Mouse (Mus musculus) heart, postnatal 36 days (tissue): ENCODE measurements around the gene Slc2a4. TPM values are rescaled to one million over a fixed set of nuclear protein-coding genes. Genes with fewer than 3 reads are reported as not detected.

ENCODE experiments used
- DNase-seq, 2 experiments: peaks; one replicate each; pipeline ENCODE4 v3.0.0; 2021 to 2022
- intact Hi-C: fragments of 180-260 bp; cut with DNase I; formaldehyde crosslinking; loops from one replicate; pipeline ENCODE4 v1.15.1; 2025
- microRNA-seq, 2 experiments: library from miRNA; unstranded; fragments of <30 nt; microRNA quantifications; one replicate each; pipeline ENCODE4 v1.2.0; 2021; ENCODE audit warnings: borderline number of aligned reads in 2 of 2
- total RNA-seq, 2 experiments: library from RNA; stranded (reverse); gene quantifications; 2 replicates each; pipeline ENCODE4 v1.2.3; 2021

The Slc2a4 gene
- total RNA-seq, 2 experiments from 2014 or later: 385 to 406 TPM

- intact Hi-C loops: no loop called here
Observed at GRCm38 (mm10) chr11:69910781-69911560, 37.0 kb downstream of the Slc2a4 start.

DNA sequence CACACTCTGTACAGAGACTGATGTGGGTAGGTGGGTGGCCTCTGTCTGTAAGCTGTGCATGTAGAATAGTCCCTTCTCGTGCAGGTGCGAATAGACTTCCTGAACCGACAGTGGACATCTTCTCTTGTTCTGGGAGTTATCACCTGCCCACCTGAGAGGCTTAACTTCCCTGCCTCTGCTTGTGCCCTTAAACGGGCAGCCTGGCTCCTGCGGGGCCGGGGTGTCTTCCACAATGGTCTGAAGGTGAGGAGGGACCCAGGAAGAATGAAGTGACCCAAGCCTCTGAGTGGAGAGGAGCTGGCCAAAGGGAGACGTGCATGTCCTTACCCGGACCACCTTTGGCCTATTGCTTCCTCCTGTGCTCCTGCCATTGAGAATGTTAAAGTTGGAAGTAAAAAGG, 37.8 kb downstream of the Slc2a4 start:
- DNase-seq: no peak
- intact Hi-C loops: no loop called here

More at GRCm38 (mm10) chr11:69910781-69911560, 37.0 kb downstream of the Slc2a4 start:
- no peak for DNase-seq

DNA sequence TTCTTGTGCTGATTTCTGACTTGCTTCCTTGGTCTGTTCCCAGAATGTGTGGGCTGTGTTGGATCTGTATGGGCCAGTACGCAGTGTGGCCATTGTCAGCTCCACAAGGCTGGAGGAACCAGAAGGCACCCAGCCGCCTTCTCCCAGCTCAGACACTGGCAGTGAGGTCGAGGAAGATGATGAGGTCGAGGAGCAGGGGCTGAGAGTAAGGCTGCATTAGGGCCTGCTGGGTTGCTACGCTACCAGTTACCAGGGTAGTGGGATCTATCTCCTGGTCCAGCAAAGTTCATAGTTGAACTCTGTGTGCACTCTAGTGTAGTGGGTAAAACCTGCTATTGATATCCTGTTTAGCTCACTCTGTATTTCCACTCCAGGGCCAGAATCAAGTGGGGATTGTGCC, 38.8 kb downstream of the Slc2a4 start:
- intact Hi-C loops: no loop called here
- DNase-seq: no peak

DNA sequence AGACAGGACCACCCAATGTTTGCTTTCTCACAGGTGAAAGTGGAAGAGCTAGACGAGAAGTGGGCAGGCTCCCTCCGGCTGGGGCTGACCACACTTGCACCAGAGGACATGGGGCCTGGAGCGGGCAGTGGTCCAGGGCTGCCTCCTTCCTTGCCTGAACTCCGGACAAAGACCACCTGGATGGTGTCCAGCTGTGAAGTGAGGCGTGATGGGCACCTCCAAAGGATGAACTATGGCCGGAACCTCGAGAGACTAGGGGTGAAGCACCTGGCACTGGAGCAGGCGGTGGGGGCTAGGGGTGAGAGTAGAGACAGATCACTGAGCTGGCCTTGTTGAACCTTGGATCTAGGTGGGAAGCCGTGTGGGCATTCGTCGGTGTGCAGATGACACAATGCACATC, 39.3 kb downstream of the Slc2a4 start:
- intact Hi-C loops: no loop called here
- DNase-seq: no peak

DNA sequence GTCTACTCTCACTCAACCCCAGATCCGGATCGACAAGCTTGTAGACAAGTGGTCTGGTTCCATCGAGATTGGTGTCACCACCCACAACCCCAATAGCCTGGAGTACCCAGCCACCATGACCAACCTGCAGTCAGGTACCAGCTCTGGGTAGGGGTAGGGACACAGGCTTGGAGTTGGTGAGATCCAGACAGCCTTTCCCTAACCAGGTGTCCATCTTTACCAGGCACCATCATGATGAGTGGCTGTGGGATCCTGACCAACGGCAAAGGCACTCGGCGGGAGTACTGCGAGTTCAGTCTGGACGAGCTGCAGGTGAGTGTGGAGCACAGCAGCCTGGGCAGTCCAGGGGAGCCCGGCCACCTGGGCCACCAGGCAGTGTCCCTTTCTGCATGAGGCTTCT, 43.7 kb downstream of the Slc2a4 start:
- no peak for DNase-seq
- intact Hi-C loops: no loop called here

GRCm38 (mm10) chr11:69902972-69903371, 45.0 kb downstream of the Slc2a4 start:
- no peak for DNase-seq
- intact Hi-C loops: loop anchor here (2.0 kb wide), 1 partner anchor 16 kb away; no protein-coding TSS in a partner anchor

- intact Hi-C loops: loop anchor here (2.0 kb wide), 1 partner anchor 17 kb away; no protein-coding TSS in a partner anchor
- DNase-seq: no peak
Observed at GRCm38 (mm10) chr11:69901993-69902392, 46.0 kb downstream of the Slc2a4 start.

GRCm38 (mm10) chr11:69901406-69901846, 46.6 kb downstream of the Slc2a4 start:
- intact Hi-C loops: no loop called here
- peak; percentile 91 for DNase-seq

DNA sequence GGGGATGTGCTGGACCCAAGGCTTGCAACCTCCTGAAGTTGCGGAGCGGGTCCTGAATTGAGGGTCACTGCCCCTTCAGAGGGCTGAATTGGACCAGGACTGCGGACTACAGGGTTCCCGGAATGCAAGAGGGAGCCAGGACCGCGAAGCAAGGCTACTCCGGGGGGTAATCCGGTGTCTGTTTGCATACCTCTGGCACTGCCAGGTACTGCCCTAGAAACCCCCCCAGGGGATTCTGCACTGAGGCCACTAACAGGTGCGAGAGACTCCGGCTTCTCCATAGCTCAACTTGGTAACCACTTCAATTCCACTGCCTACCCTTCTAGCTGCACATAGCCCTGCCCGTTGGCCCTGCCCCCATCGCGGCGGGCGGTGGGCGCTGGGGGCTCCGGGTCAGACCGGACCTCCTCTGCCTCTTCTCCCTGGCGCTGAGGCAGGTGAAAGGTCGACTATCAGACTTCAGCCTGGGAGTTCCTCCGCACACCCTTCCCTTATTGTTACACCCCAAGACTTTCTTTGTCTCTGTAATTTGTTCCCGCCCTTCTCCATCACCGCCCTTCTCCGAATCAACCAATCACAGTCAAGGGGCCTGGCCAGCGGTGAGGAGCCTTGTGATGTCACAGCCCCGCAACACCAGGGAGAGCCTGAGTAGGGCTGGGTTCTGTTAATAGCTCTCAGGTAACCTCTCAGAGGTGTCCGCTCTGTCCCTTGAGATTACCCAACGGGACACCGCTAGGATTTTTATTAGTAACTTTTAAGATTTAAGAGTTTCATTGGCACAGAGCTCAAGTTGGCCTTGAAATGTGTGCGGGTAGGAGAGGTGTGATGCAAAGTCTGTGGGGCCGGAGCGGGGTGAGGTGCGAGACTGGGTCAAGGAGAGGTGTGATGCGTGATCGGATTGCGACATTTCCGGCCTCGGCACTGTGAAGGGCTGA, 47.2 kb downstream of the Slc2a4 start, which contains the start of the genes 2810408A11Rik and Neurl4:
Gene 2810408A11Rik (minus strand): TSS at position 517 of the 935 bp plus-strand sequence.
Gene Neurl4 (plus strand): TSS at position 602 of the 935 bp plus-strand sequence.
- intact Hi-C loops: no loop called here
- DNase-seq: peak; percentile 83 to 86

GRCm38 (mm10) chr11:69899870-69900269, 48.1 kb downstream of the Slc2a4 start:
- DNase-seq: no peak
- intact Hi-C loops: no loop called here

GRCm38 (mm10) chr11:69895291-69895690, 52.7 kb downstream of the Slc2a4 start, which contains the start of gene Acap1:
Gene Acap1 (minus strand): TSS chr11:69895539.
- no peak for DNase-seq
- intact Hi-C loops: no loop called here

DNA sequence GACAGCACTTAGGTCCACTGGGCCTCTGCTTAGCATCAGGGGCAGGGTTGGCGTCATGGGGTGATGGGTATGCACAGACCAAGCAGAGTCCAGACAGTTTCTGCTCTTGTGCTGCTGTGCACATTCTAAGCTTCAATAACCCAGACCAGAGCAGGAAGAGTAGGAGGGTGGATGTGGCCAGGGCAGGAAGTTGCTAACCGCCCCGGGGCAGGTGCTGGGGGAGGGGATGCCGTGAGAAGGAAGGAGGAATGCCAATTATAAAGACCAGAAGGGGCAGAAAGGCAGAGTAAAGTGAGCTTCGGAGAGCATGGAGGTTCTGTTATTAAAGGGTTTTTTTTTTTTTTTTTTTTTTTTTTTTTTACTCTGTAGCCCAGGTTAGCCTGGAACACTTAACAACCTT, 53.3 kb downstream of the Slc2a4 start:
- intact Hi-C loops: no loop called here
- no peak for DNase-seq

Small RNA genes lying within 50 kb of the gene (microRNA-seq; reads per million reads assigned to microRNA genes)
- gene Gm44349: 0 reads per million in 2 experiments

Other genes starting within 250 kb of the Slc2a4 start
- gene Polr2a, start 189.6 kb downstream of the Slc2a4 start, total RNA-seq: 10 to 100 TPM; 30.1 to 35.4 TPM
- gene Slc35g3, start 186.2 kb downstream of the Slc2a4 start, total RNA-seq: not detected
- gene Zbtb4, start 182.3 kb downstream of the Slc2a4 start, total RNA-seq: 10 to 100 TPM; 39.0 to 43.1 TPM
- 1 to 10 TPM; 3.6 to 4.3 TPM for gene Chrnb1, start 152.2 kb downstream of the Slc2a4 start, total RNA-seq
- 1 to 10 TPM; 2.4 to 3.0 TPM for gene Fgf11, start 146.3 kb downstream of the Slc2a4 start, total RNA-seq
- under 1 TPM; 0.41 to 0.56 TPM for gene Tmem102, start 142.6 kb downstream of the Slc2a4 start, total RNA-seq
- gene Gm39566, start 132.9 kb downstream of the Slc2a4 start, total RNA-seq: not detected
- not detected for gene Spem2, start 129.7 kb downstream of the Slc2a4 start, total RNA-seq
- gene Spem1, start 126.0 kb downstream of the Slc2a4 start, total RNA-seq: not detected
- gene Nlgn2, start 110.4 kb downstream of the Slc2a4 start, total RNA-seq: 1 to 10 TPM; 4.6 to 4.8 TPM
- 100 to 1,000 TPM; 189 to 220 TPM for gene Tmem256, start 109.7 kb downstream of the Slc2a4 start, total RNA-seq
- gene Plscr3, start 101.8 kb downstream of the Slc2a4 start, total RNA-seq: 10 to 100 TPM; 24.6 to 26.7 TPM
- gene Tnk1, start 89.5 kb downstream of the Slc2a4 start, total RNA-seq: under 1 TPM; 0.08 to 0.11 TPM
- not detected for gene Tmem95, start 70.2 kb downstream of the Slc2a4 start, total RNA-seq
- 1 to 10 TPM; 2.6 to 2.8 TPM for gene Kctd11, start 66.8 kb downstream of the Slc2a4 start, total RNA-seq
- gene Acap1, start 52.6 kb downstream of the Slc2a4 start, total RNA-seq: under 1 TPM; 0.78 to 0.89 TPM
- under 1 TPM; 0.73 to 0.89 TPM for gene 2810408A11Rik, start 47.2 kb downstream of the Slc2a4 start, total RNA-seq
- 10 to 100 TPM; 40.2 to 47.4 TPM for gene Neurl4, start 47.1 kb downstream of the Slc2a4 start, total RNA-seq
- gene Gps2, start 34.3 kb downstream of the Slc2a4 start, total RNA-seq: 10 to 100 TPM; 28.2 to 32.1 TPM
- gene Eif5a, start 26.2 kb downstream of the Slc2a4 start, total RNA-seq: 100 to 1,000 TPM; 420 to 449 TPM
- gene Ybx2, start 12.4 kb downstream of the Slc2a4 start, total RNA-seq: 10 to 100 TPM; 18.4 to 20.3 TPM
- gene Cldn7, start 16.6 kb upstream of the Slc2a4 start, total RNA-seq: not detected
- gene Ctdnep1, start 33.0 kb upstream of the Slc2a4 start, total RNA-seq: 100 to 1,000 TPM; 160 to 169 TPM
- 10 to 100 TPM; 47.0 to 47.4 TPM for gene Elp5, start 34.3 kb upstream of the Slc2a4 start, total RNA-seq
- gene Gabarap, start 43.0 kb upstream of the Slc2a4 start, total RNA-seq: 100 to 1,000 TPM; 306 to 329 TPM
- 10 to 100 TPM; 23.1 to 23.4 TPM for gene Phf23, start 47.6 kb upstream of the Slc2a4 start, total RNA-seq
- gene Dvl2, start 52.4 kb upstream of the Slc2a4 start, total RNA-seq: 1 to 10 TPM; 5.0 to 6.1 TPM
- gene Acadvl, start 67.2 kb upstream of the Slc2a4 start, total RNA-seq: 1,000 to 10,000 TPM; 1,292 to 1,425 TPM
- gene Dlg4, start 68.8 kb upstream of the Slc2a4 start, total RNA-seq: 1 to 10 TPM; 6.3 to 7.4 TPM
- not detected for gene Asgr1, start 105.9 kb upstream of the Slc2a4 start, total RNA-seq
- not detected for gene Asgr2, start 144.5 kb upstream of the Slc2a4 start, total RNA-seq
- 1 to 10 TPM; 4.2 to 5.8 TPM for gene Mgl2, start 182.1 kb upstream of the Slc2a4 start, total RNA-seq
- 1 to 10 TPM; 2.7 to 3.3 TPM for gene Clec10a, start 208.0 kb upstream of the Slc2a4 start, total RNA-seq